Mouse (Mus musculus) embryonic fibroblast, embryonic 13.5 days (primary cell): ENCODE measurements around the gene Aqp11.

Experiments
- CTCF ChIP-seq: IDR thresholded peaks from 2 replicates; pipeline ENCODE4 v1.5.1; 2011; ENCODE audit warnings: mild to moderate bottlenecking, control low read depth, low read length, moderate library complexity, borderline replicate concordance; ENCODE audit not compliant: insufficient read depth
- POLR2A ChIP-seq: IDR thresholded peaks from 2 replicates; pipeline ENCODE4 v1.6.1; 2011; ENCODE audit warnings: low read depth, mild to moderate bottlenecking, control low read depth, low read length, moderate library complexity

GRCm38 (mm10) chr7:97775380-97775779 is 37.3 kb upstream of the Aqp11 start:
- TF ChIP-seq POLR2A, result no peak
- no peak for TF ChIP-seq CTCF
